Mouse (Mus musculus): ENCODE data around the gene Evl.

GRCm38 (mm10) chr12:108629556-108629955 is 75.0 kb downstream of the Evl start:
- no peak for TF ChIP-seq POLR2A (IDR thresholded peaks at IDR 0.05; ENCODE audit: low read depth, low read length)
- no peak for TF ChIP-seq CTCF (IDR thresholded peaks at IDR 0.05; ENCODE audit: extremely low read depth, insufficient read depth, insufficient read length, insufficient replicate concordance)

Data from spleen, adult 2 months (tissue).